Mouse (Mus musculus): ENCODE results near the gene C2cd2. TPM values are rescaled to one million over a fixed set of nuclear protein-coding genes. Genes with fewer than 3 reads are reported as not detected.

Gene C2cd2
- total and polyA plus RNA-seq, 3 experiments: 7.7 to 14.5 (median 11.2) TPM

DNA sequence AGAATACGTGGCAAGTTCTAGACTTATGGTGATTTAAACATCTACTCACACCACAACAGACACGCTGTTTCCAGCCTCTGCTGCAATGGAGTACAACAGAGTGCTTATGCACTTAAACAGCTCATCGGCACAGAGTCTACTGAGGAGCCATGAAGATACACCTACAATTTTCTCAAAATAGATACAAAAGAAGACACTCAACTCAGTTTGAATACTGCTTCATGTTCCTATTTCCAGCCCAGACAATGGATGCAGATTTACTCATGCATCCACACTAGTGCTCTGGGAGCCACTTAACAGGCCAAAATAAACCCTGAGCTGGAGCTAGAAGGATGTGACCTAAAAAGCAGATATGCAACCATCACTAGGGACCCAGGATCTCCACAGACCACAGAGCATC, 153.5 kb downstream of the C2cd2 start:
- in situ Hi-C loops (cut with MboI; ENCODE audit: low pct_ligation_motif_present, low pct_unique_long_range_greater_than_20kb, low sequenced_read_pairs): loop anchor here (5.0 kb wide), 2 partner anchors 33 to 73 kb away; no protein-coding TSS in a partner anchor
- no peaks in the 10 kb centered on the region for H3K79me2 ChIP-seq (replicated peaks; ENCODE audit: control insufficient read depth, extremely low read depth, insufficient read depth, poor library complexity, severe bottlenecking)
- H3K27ac ChIP-seq (ENCODE audit: insufficient read depth, low read depth): no peak overlapping the region
- H3K4me2 ChIP-seq (ENCODE audit: insufficient read depth, low read depth, poor library complexity, severe bottlenecking): no peak overlapping the region
- no peak for TF ChIP-seq JUN (IDR thresholded peaks at IDR 0.05; ENCODE audit: insufficient read depth, low read depth, low read length)
- H3K4me3 ChIP-seq (replicated peaks in 1 of 3; ENCODE audit: low read depth in 2 of 3, low read length in 2 of 3, poor library complexity in 1 of 3): no peak overlapping the region
- H3K9me3 ChIP-seq (replicated peaks; ENCODE audit: low read length): no peaks in the 10 kb centered on the region
- dilution Hi-C loops (cut with MboI; ENCODE audit: extremely low pct_ligation_motif_present, extremely low pct_unique_long_range_greater_than_20kb, low sequenced_read_pairs): no loop called here
- peaks cover 0 to 7% of the 10 kb centered on the region in 2 experiments; a peak in 3 of 4 replicates for H3K4me1 ChIP-seq (ENCODE audit: control insufficient read depth in 1 of 2, insufficient read depth in 2 of 2)
- DNase-seq (ENCODE audit: extremely low read depth): no peak
- H3K27me3 ChIP-seq (replicated peaks): no peaks in the 10 kb centered on the region
- peaks cover 78 to 99% of the 10 kb centered on the region in 2 experiments for H3K36me3 ChIP-seq (replicated peaks in 1 of 2; ENCODE audit: control insufficient read depth in 1 of 2, insufficient read depth in 1 of 2, low read length in 1 of 2)
- no peak overlapping the region for H3K9ac ChIP-seq (ENCODE audit: insufficient read depth, low read depth)

DNA sequence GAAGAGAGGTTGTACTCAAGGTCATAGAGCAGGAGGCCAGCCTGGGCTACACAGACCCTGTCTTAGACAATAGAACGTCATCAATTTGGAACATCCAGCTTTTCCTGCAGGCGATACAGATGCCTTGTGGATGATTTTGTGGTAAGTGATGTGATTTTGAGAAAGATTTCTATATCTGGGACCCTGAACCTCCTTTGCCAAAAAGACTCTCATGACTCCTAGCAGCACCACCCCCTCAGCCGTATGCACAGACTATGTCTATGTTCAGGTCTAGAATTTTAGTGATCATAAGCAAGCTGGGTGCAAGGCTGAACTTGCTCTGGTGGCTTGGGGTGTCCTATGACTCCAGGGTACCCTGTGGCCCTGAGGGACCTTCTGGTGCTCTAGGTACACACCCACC, 156.8 kb downstream of the C2cd2 start:
- H3K4me3 ChIP-seq (replicated peaks in 1 of 3; ENCODE audit: low read depth in 2 of 3, low read length in 2 of 3, poor library complexity in 1 of 3): no peak overlapping the region
- peaks cover 57 to 90% of the 10 kb centered on the region in 2 experiments for H3K36me3 ChIP-seq (replicated peaks in 1 of 2; ENCODE audit: control insufficient read depth in 1 of 2, insufficient read depth in 1 of 2, low read length in 1 of 2)
- no peak overlapping the region for H3K27ac ChIP-seq (ENCODE audit: insufficient read depth, low read depth)
- no peaks in the 10 kb centered on the region for H3K27me3 ChIP-seq (replicated peaks)
- dilution Hi-C loops (cut with MboI; ENCODE audit: extremely low pct_ligation_motif_present, extremely low pct_unique_long_range_greater_than_20kb, low sequenced_read_pairs) (no loop called here), in situ Hi-C loops (cut with MboI; ENCODE audit: low pct_ligation_motif_present, low pct_unique_long_range_greater_than_20kb, low sequenced_read_pairs) (loop anchor here (5.0 kb wide), 2 partner anchors 37 to 77 kb away; no protein-coding TSS in a partner anchor)
- H3K4me1 ChIP-seq (ENCODE audit: control insufficient read depth in 1 of 2, insufficient read depth in 2 of 2): no peaks in the 10 kb centered on the region; a peak in 1 of 4 replicates
- no peaks in the 10 kb centered on the region for H3K79me2 ChIP-seq (replicated peaks; ENCODE audit: control insufficient read depth, extremely low read depth, insufficient read depth, poor library complexity, severe bottlenecking)
- H3K9me3 ChIP-seq (replicated peaks; ENCODE audit: low read length): no peaks in the 10 kb centered on the region
- TF ChIP-seq HCFC1 (IDR thresholded peaks at IDR 0.05; ENCODE audit: low read depth, low read length): no peak
- TF ChIP-seq ZMIZ1 (IDR thresholded peaks at IDR 0.05; ENCODE audit: low read depth, low read length): no peak
- TF ChIP-seq MAFK (IDR thresholded peaks at IDR 0.05; ENCODE audit: insufficient replicate concordance, low read length): no peak
- TF ChIP-seq ZNF384 (IDR thresholded peaks at IDR 0.05; ENCODE audit: low read depth, low read length): no peak
- no peak for TF ChIP-seq MAZ (IDR thresholded peaks at IDR 0.05; ENCODE audit: low read depth, low read length)
- TF ChIP-seq E2F4 (IDR thresholded peaks at IDR 0.05; ENCODE audit: insufficient replicate concordance, low read depth, low read length): no peak
- no peak for TF ChIP-seq PAX5 (IDR thresholded peaks at IDR 0.05; ENCODE audit: low read length)
- TF ChIP-seq SMC3 (IDR thresholded peaks at IDR 0.05; ENCODE audit: low read depth, low read length): no peak
- no peak for TF ChIP-seq CHD2 (IDR thresholded peaks at IDR 0.05; ENCODE audit: low read length)
- no peak for TF ChIP-seq MEF2A (IDR thresholded peaks at IDR 0.05; ENCODE audit: borderline replicate concordance, low read depth, low read length)
- no peak for TF ChIP-seq MYC (IDR thresholded peaks at IDR 0.05; ENCODE audit: low read depth, low read length)
- no peak for TF ChIP-seq GABPA (IDR thresholded peaks at IDR 0.05; ENCODE audit: insufficient replicate concordance, low read depth, low read length)
- TF ChIP-seq IRF4 (IDR thresholded peaks at IDR 0.05; ENCODE audit: low read depth, low read length): no peak
- no peak for TF ChIP-seq MAX (IDR thresholded peaks at IDR 0.05; ENCODE audit: low read length)
- no peak for TF ChIP-seq NELFE (IDR thresholded peaks at IDR 0.05; ENCODE audit: low read depth, low read length)
- TF ChIP-seq JUND (conservative IDR thresholded peaks at IDR 0.05; ENCODE audit: low read depth, low read length): no peak
- no peak for TF ChIP-seq BHLHE40 (IDR thresholded peaks at IDR 0.05; ENCODE audit: low read depth, low read length)
- no peak for DNase-seq (ENCODE audit: extremely low read depth)
- no peak overlapping the region for H3K9ac ChIP-seq (ENCODE audit: insufficient read depth, low read depth)
- H3K4me2 ChIP-seq (ENCODE audit: insufficient read depth, low read depth, poor library complexity, severe bottlenecking): no peak overlapping the region

Other genes with a start within 250 kb of the C2cd2 start
- 0.04 TPM in 1 of 2 replicates, not detected in the other for gene Ripk4, start 198.8 kb downstream of the C2cd2 start, total RNA-seq (2012; rRNA removed)
- 0.05 and 0.09 TPM in 2 replicates for gene Ripk4, start 198.8 kb downstream of the C2cd2 start, total RNA-seq (2014; rRNA removed)
- gene Ripk4, start 198.8 kb downstream of the C2cd2 start, polyA plus RNA-seq (2012; ENCODE audit: insufficient read length, low read depth): not detected in 2 replicates
- gene Prdm15, start 110.7 kb downstream of the C2cd2 start, total RNA-seq (2012; rRNA removed): 7.9 and 9.1 TPM in 2 replicates
- gene Prdm15, start 110.7 kb downstream of the C2cd2 start, total RNA-seq (2014; rRNA removed): 6.3 and 6.4 TPM in 2 replicates
- 6.8 and 7.3 TPM in 2 replicates for gene Prdm15, start 110.7 kb downstream of the C2cd2 start, polyA plus RNA-seq (2012; ENCODE audit: insufficient read length, low read depth)
- 18.3 and 24.8 TPM in 2 replicates for gene Zbtb21, start within 50 bp of the C2cd2 start, total RNA-seq (2012; rRNA removed)
- 8.9 and 9.9 TPM in 2 replicates for gene Zbtb21, start within 50 bp of the C2cd2 start, total RNA-seq (2014; rRNA removed)
- 13.2 and 15.3 TPM in 2 replicates for gene Zbtb21, start within 50 bp of the C2cd2 start, polyA plus RNA-seq (2012; ENCODE audit: insufficient read length, low read depth)
- 50.8 and 60.9 TPM in 2 replicates for gene B230307C23Rik, start 34.7 kb upstream of the C2cd2 start, total RNA-seq (2012; rRNA removed)
- gene B230307C23Rik, start 34.7 kb upstream of the C2cd2 start, total RNA-seq (2014; rRNA removed): 53.3 and 58.9 TPM in 2 replicates
- 48.7 and 50.7 TPM in 2 replicates for gene B230307C23Rik, start 34.7 kb upstream of the C2cd2 start, polyA plus RNA-seq (2012; ENCODE audit: insufficient read length, low read depth)
- gene A630089N07Rik, start 119.9 kb upstream of the C2cd2 start, total RNA-seq (2012; rRNA removed): 27.2 and 40.0 TPM in 2 replicates
- 23.5 and 37.1 TPM in 2 replicates for gene A630089N07Rik, start 119.9 kb upstream of the C2cd2 start, total RNA-seq (2014; rRNA removed)
- gene A630089N07Rik, start 119.9 kb upstream of the C2cd2 start, polyA plus RNA-seq (2012; ENCODE audit: insufficient read length, low read depth): 21.3 and 26.0 TPM in 2 replicates

Measured in CH12.LX (cell line).